Mouse (Mus musculus) forebrain, embryonic 12.5 days (tissue): ENCODE results near the gene Cdkn3. TPM values are rescaled to one million over a fixed set of nuclear protein-coding genes. Genes with fewer than 3 reads are reported as not detected.
A peak's percentile ranks its signal among the peaks of the same experiment; 100 is the strongest.

ENCODE experiments used
- ATAC-seq: fragments of 200-750 bp; cut with Nextera tagmentation; 2 replicates; pipeline ENCODE4 v1.8.0; 2017; ENCODE audit warnings: moderate TSS enrichment; ENCODE audit not compliant: low FRiP score
- H3K27ac ChIP-seq: fragments of 300-500 bp; sonication (generic); 2 replicates; pipeline ENCODE4 v1.5.1; 2016; ENCODE audit warnings: mild to moderate bottlenecking
- H3K27me3 ChIP-seq: fragments of 300-500 bp; sonication (generic); 2 replicates; pipeline ENCODE4 v1.6.1; 2016; ENCODE audit warnings: mild to moderate bottlenecking
- H3K36me3 ChIP-seq: fragments of 300-500 bp; sonication (generic); replicated peaks from 2 replicates; pipeline ENCODE4 v1.6.1; 2016; ENCODE audit warnings: mild to moderate bottlenecking
- H3K4me1 ChIP-seq: fragments of 300-500 bp; sonication (generic); 2 replicates; pipeline ENCODE4 v1.6.1; 2016
- H3K4me2 ChIP-seq: fragments of 300-500 bp; sonication (generic); 2 replicates; pipeline ENCODE4 v1.6.1; 2016; ENCODE audit warnings: mild to moderate bottlenecking, moderate library complexity
- H3K4me3 ChIP-seq: fragments of 300-500 bp; sonication (generic); replicated peaks from 2 replicates; pipeline ENCODE4 v1.5.1; 2016; ENCODE audit warnings: mild to moderate bottlenecking
- H3K9ac ChIP-seq: fragments of 300-500 bp; sonication (generic); 2 replicates; pipeline ENCODE4 v1.6.1; 2016; ENCODE audit warnings: mild to moderate bottlenecking
- H3K9me3 ChIP-seq: fragments of 300-500 bp; sonication (generic); 2 replicates; pipeline ENCODE4 v1.6.1; 2016
- WGBS: fragments of 180-500 bp; shearing (Covaris S2); methylation state at CpG from one replicate; pipeline ENCODE4 v1.1.7; 2016; 5-methylcytosine and 5-hydroxymethylcytosine counted together
- polyA plus RNA-seq: library from polyadenylated mRNA; unstranded; fragments of >200 nt; fragmentation: Nextera tagmentation; extraction: Ambion mirVana; gene quantifications from 2 replicates; pipeline ENCODE4 v1.2.1, GENCODE M21; 2016

Gene Cdkn3
- polyA plus RNA-seq, 1 experiment from 2014 or later, result 45.9 TPM

DNA sequence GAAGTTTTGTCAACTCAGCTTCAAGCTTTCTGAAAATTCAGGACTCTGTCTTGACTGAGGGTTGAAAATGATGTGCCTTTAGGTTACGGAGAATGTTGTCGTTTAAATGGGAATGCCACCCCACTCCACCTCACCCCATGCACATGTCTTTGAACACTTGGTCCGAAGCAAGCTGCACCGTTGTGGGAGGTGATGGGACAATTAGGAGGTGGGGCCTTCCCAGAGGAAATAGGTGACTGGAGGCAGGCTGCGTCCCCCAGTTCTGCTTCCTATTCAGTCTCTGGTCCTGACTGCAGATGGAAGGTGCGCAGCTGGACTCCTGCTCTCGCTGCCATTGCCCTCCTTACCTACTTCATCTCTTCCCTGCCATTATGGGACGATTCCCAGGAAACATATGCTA, 4.5 kb upstream of the Cdkn3 start:
- H3K27ac ChIP-seq, result no peak overlapping the region
- H3K9me3 ChIP-seq, result no peaks in the 10 kb centered on the region
- H3K27me3 ChIP-seq, result no peaks in the 10 kb centered on the region
- H3K4me1 ChIP-seq, result peaks cover 1% of the 10 kb centered on the region
- WGBS, result 93% methylated on average over 8 of the region's 8 CpGs
- H3K4me2 ChIP-seq, result no peak overlapping the region
- H3K9ac ChIP-seq, result no peak overlapping the region
- no peaks in the 10 kb centered on the region for H3K36me3 ChIP-seq
- ATAC-seq, result no peak
- no peak overlapping the region for H3K4me3 ChIP-seq

- Histone ChIP-seq H3K4me1 (peaks cover 14% of the 10 kb centered on the region), H3K4me2 (no peak overlapping the region), H3K36me3 (no peaks in the 10 kb centered on the region), H3K27ac (no peak overlapping the region), H3K27me3 (no peaks in the 10 kb centered on the region), H3K9ac (no peak overlapping the region), H3K4me3 (no peak overlapping the region), H3K9me3 (no peaks in the 10 kb centered on the region)
- WGBS, result 70% methylated on average over 9 of the region's 9 CpGs
- no peak for ATAC-seq
Measured at GRCm38 (mm10) chr14:46757736-46758135, 2.6 kb upstream of the Cdkn3 start.

DNA sequence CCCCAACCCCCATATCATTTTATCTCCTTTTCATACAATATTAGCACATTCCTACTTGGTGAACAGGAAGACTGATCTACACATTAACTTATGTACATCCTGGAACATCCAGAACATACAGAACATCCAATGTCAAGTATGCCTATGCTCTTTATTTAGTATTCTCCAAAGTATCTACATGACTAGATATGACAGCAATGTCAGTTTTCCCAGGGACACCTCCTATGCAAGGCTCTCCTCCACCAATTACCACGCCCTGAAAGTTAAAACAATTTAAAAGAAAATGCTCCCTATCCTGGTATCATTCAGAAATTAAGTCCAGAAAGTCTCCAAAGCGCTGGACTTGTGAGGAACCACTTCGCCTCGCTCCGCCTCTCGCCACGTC, 379 bp upstream of the Cdkn3 start:
- peaks cover 4% of the 10 kb centered on the region for H3K36me3 ChIP-seq
- H3K4me1 ChIP-seq, result peaks cover 14% of the 10 kb centered on the region
- H3K9ac ChIP-seq, result no peak overlapping the region
- ATAC-seq, result no peak; the same call in none of the 2 replicates
- no peak overlapping the region for H3K27ac ChIP-seq
- H3K27me3 ChIP-seq, result no peaks in the 10 kb centered on the region
- H3K9me3 ChIP-seq, result no peaks in the 10 kb centered on the region
- 3% methylated on average over 7 of the region's 7 CpGs for WGBS
- peak overlapping the region; percentile 88 for H3K4me2 ChIP-seq
- H3K4me3 ChIP-seq, result peak overlapping the region; percentile 72

- Histone ChIP-seq H3K9me3 (no peaks in the 10 kb centered on the region), H3K9ac (peak overlapping the region; percentile 70), H3K27ac (no peak overlapping the region), H3K36me3 (peaks cover 4% of the 10 kb centered on the region), H3K4me3 (peak overlapping the region; percentile 72), H3K4me1 (peaks cover 14% of the 10 kb centered on the region), H3K27me3 (no peaks in the 10 kb centered on the region), H3K4me2 (peak overlapping the region; percentile 88)
- WGBS, result 51% methylated on average over 6 of the region's 6 CpGs
- ATAC-seq, result no peak
Measured at GRCm38 (mm10) chr14:46761186-46761585, 845 bp downstream of the Cdkn3 start.

GRCm38 (mm10) chr14:46767116-46767515, 6.8 kb downstream of the Cdkn3 start:
- no peak for ATAC-seq
- WGBS, result 83% methylated on average over 12 of the region's 12 CpGs

DNA sequence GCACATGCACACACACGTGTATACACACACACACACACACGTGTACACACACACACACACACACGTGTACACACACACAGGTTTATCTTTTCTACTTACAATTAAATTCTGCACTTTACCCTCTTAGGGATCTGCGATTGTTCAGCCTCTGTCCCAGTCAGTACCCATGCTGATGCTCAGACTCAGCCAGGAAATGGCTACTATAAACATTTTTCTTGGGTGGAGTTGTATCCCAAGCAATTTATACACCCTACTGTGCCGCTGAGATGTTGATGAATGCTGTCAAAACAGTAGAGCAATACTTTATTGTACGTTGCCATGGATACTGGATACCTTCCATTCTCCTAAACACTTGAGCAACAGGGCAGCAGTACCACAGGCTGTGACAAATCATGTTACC, 9.7 kb downstream of the Cdkn3 start:
- no peak overlapping the region for H3K27ac ChIP-seq
- H3K36me3 ChIP-seq, result peaks cover 58% of the 10 kb centered on the region
- no peak overlapping the region for H3K4me2 ChIP-seq
- no peak overlapping the region for H3K9ac ChIP-seq
- WGBS, result 79% methylated on average over 6 of the region's 6 CpGs
- H3K4me1 ChIP-seq, result no peaks in the 10 kb centered on the region
- H3K4me3 ChIP-seq, result no peak overlapping the region
- no peaks in the 10 kb centered on the region for H3K27me3 ChIP-seq
- no peak for ATAC-seq
- no peaks in the 10 kb centered on the region for H3K9me3 ChIP-seq

More at GRCm38 (mm10) chr14:46767116-46767515, 6.8 kb downstream of the Cdkn3 start:
- no peak overlapping the region for H3K9ac ChIP-seq
- H3K9me3 ChIP-seq, result no peaks in the 10 kb centered on the region
- peaks cover 48% of the 10 kb centered on the region for H3K36me3 ChIP-seq
- H3K27me3 ChIP-seq, result no peaks in the 10 kb centered on the region
- no peak overlapping the region for H3K4me3 ChIP-seq
- no peak overlapping the region for H3K4me2 ChIP-seq
- H3K27ac ChIP-seq, result no peak overlapping the region
- H3K4me1 ChIP-seq, result 0 out of 2 replicates have a peak, but pooled peaks cover under 1% of the 10 kb centered on the region

DNA sequence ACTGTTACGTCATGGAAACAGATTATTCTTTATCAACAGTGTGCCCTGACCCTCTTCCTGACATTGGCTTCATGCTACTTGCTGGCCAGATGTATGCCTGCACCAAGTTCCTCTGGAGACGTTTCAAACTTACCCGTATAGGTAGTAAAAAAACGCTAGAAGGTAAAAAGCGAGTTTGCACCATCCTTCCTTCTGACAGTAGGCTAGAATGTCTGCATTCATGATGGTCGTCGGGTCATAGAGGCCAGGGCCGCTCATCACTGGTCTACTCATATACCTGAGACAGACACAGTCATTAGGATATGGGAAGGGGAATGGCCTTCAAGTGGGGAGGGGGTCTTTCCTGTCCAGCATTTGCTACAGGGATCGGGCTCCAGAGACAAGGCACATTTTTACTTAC, 18.4 kb downstream of the Cdkn3 start:
- H3K4me3 ChIP-seq, result no peak overlapping the region
- WGBS, result 98% methylated on average over 9 of the region's 9 CpGs
- no peak for ATAC-seq
- H3K4me1 ChIP-seq, result no peaks in the 10 kb centered on the region
- H3K27me3 ChIP-seq, result no peaks in the 10 kb centered on the region
- peaks cover 10% of the 10 kb centered on the region for H3K9me3 ChIP-seq
- peaks cover 86% of the 10 kb centered on the region for H3K36me3 ChIP-seq
- no peak overlapping the region for H3K27ac ChIP-seq
- H3K9ac ChIP-seq, result no peak overlapping the region
- H3K4me2 ChIP-seq, result no peak overlapping the region

GRCm38 (mm10) chr14:46779217-46779616, 18.9 kb downstream of the Cdkn3 start:
- 98% methylated on average over 7 of the region's 7 CpGs for WGBS
- Histone ChIP-seq H3K9ac (no peak overlapping the region), H3K4me1 (no peaks in the 10 kb centered on the region), H3K36me3 (peaks cover 87% of the 10 kb centered on the region), H3K4me3 (no peak overlapping the region), H3K27me3 (no peaks in the 10 kb centered on the region), H3K4me2 (no peak overlapping the region), H3K27ac (no peak overlapping the region), H3K9me3 (peaks cover 10% of the 10 kb centered on the region)
- no peak for ATAC-seq

GRCm38 (mm10) chr14:46781086-46781485, 20.7 kb downstream of the Cdkn3 start:
- H3K4me2 ChIP-seq, result no peak overlapping the region
- 97% methylated on average over 7 of the region's 7 CpGs for WGBS
- H3K27ac ChIP-seq, result no peak overlapping the region
- H3K9ac ChIP-seq, result no peak overlapping the region
- H3K27me3 ChIP-seq, result no peaks in the 10 kb centered on the region
- H3K9me3 ChIP-seq, result peaks cover 10% of the 10 kb centered on the region
- no peak overlapping the region for H3K4me3 ChIP-seq
- peaks cover 5% of the 10 kb centered on the region for H3K4me1 ChIP-seq
- peaks cover 79% of the 10 kb centered on the region for H3K36me3 ChIP-seq
- no peak for ATAC-seq

DNA sequence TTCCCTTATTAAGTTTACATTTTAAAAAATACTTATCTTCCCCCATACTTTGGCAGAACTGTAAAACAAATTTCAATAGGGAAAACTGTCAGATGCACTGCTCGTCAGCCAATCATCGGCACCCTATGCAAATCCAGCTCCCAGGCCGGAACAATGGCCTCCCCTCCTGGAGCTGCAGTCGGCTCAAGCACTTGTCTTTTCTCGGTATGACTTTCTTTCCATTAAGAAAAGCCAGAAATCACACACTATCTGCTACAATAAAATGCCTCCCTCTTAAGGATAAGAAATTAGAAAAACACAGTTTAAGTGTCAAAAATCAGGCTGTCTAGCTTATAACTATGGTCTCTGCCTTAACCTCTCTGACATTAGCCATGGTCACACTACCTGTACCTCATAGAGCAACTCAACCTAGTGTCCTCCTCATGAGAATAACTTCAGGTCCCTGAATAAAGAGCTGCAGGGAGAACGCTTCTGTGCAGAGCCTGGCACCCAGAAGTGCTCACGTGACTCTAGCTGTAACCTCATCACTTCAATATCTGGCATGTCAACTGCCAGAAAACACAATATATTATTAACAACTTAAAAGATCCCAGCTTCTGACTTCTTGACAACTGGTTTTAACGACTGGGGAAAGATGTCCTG, 22.0 kb downstream of the Cdkn3 start:
- Histone ChIP-seq H3K9ac (no peak overlapping the region), H3K36me3 (peaks cover 69% of the 10 kb centered on the region), H3K4me1 (peaks cover 15% of the 10 kb centered on the region), H3K4me2 (no peak overlapping the region), H3K4me3 (no peak overlapping the region), H3K27me3 (no peaks in the 10 kb centered on the region), H3K9me3 (peaks cover 10% of the 10 kb centered on the region), H3K27ac (no peak overlapping the region)
- 87% methylated on average over 8 of the region's 8 CpGs for WGBS
- no peak for ATAC-seq

DNA sequence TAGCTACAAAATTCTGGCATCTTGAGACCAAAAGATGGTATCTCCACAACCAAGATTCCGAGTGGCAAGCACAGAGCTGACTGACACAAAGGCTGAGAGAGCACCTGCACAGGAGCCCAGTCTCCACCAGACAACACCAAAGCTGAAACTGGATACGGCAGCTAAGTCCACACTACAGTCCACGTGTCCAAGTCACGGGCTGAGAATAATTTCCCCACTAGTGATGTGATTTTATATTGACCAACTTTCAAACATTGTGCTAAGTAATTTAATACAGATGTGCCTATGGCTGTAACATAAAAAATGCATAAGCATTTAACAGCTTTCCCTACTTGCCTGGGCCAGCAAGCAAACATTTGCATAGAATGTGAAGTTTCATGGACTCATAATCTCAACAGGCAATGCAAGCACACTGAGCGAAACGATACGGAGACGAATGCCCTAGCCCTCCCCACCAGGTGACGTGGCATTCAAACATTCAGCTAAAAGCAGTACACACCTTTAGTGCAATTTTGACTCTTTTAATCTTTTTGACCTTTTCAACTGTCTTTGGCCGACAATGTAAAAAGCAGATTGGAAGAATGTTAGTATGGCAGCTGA, 23.1 kb downstream of the Cdkn3 start:
- Histone ChIP-seq H3K27ac (no peak overlapping the region), H3K9ac (no peak overlapping the region), H3K4me2 (no peak overlapping the region), H3K27me3 (no peaks in the 10 kb centered on the region), H3K36me3 (peaks cover 59% of the 10 kb centered on the region), H3K4me1 (peaks cover 16% of the 10 kb centered on the region), H3K9me3 (peaks cover 10% of the 10 kb centered on the region), H3K4me3 (no peak overlapping the region)
- ATAC-seq, result no peak
- WGBS, result 93% methylated on average over 10 of the region's 10 CpGs

DNA sequence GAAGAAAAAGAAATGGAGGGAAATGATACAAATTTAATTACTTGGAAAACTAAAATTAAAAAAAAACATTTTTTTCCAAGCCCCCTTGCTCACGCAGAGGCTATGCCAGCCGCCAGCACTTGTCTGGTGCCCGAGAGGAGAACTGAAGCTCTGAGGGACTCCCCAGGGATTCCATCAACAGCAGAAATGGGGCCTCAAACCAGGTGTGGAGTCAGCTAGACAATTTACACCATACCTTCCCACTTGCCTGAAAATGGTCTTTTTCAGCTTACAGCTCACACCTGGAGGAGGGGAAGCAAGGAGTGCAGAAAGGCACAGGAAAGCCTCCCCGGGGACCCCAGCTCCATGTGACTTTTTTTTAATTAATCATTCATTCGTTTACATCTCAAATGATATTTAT, 24.9 kb downstream of the Cdkn3 start:
- Histone ChIP-seq H3K27me3 (no peaks in the 10 kb centered on the region), H3K4me3 (no peak overlapping the region), H3K4me1 (peaks cover 16% of the 10 kb centered on the region), H3K36me3 (peaks cover 41% of the 10 kb centered on the region), H3K9ac (no peak overlapping the region), H3K9me3 (no peaks in the 10 kb centered on the region), H3K4me2 (no peak overlapping the region), H3K27ac (no peak overlapping the region)
- ATAC-seq, result no peak
- WGBS, result 89% methylated on average over 5 of the region's 5 CpGs

DNA sequence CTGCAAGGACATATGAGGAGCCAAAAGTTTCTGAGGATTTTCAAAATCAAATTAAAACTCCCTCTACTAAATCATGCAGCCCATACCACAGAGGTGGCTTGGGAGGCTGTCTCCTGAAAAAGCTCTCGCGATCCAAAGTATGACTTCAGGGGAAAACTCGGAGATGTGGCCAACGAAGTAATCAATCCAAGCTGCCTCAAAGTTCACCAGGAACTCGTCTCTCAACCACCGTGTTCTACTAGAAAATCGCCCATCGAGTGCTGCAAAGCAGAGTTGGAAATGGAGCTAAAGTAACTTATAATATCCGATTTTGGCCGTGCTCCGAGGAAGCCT, 27.1 kb downstream of the Cdkn3 start:
- Histone ChIP-seq H3K4me2 (peak overlapping the region; percentile 70), H3K4me3 (peak overlapping the region; percentile 99), H3K4me1 (peaks cover 16% of the 10 kb centered on the region), H3K27me3 (no peaks in the 10 kb centered on the region), H3K36me3 (peaks cover 22% of the 10 kb centered on the region), H3K9me3 (no peaks in the 10 kb centered on the region), H3K27ac (peak overlapping the region; percentile 98), H3K9ac (peak overlapping the region; percentile 98)
- no peak for ATAC-seq
- under 1% methylated on average over 11 of the region's 11 CpGs for WGBS
